Mouse (Mus musculus): Measurements from ENCODE around the gene Taf1d. TPM values are rescaled to one million over a fixed set of nuclear protein-coding genes. Genes with fewer than 3 reads are reported as not detected.

The Taf1d gene
- polyA plus RNA-seq (2014; fragmentation: Nextera tagmentation; extraction: Ambion mirVana), result 56.3 and 64.0 TPM in 2 replicates

GRCm38 (mm10) chr9:15305503-15306397 lies at the start of gene Taf1d:
Gene Taf1d (plus strand): TSS chr9:15306214.
- no peaks in the 10 kb centered on the region for H3K9me3 ChIP-seq (ENCODE audit: control insufficient read depth, low read length)
- peak within 1 kb of the TSS; percentile 77 for H3K4me2 ChIP-seq (replicated peaks; ENCODE audit: low read depth, low read length)
- ATAC-seq (ENCODE audit: low FRiP score) (peak; percentile 99), DNase-seq (ENCODE audit: low spot score) (peak; percentile 97)
- peak within 1 kb of the TSS; percentile 87 for H3K4me3 ChIP-seq (ENCODE audit: low read depth, low read length)
- no peaks in the 10 kb centered on the region for H3K27me3 ChIP-seq (ENCODE audit: control insufficient read depth, insufficient read depth, low read length)
- peak within 1 kb of the TSS; percentile 94 for H3K9ac ChIP-seq (ENCODE audit: low read depth, low read length)
- H3K27ac ChIP-seq (ENCODE audit: low read depth, low read length), result peak within 1 kb of the TSS; percentile 87
- peaks cover 6% of the 10 kb centered on the region; the same call in 1 of the 2 replicates for H3K36me3 ChIP-seq (ENCODE audit: control insufficient read depth, insufficient read depth, low read length)
- no peaks in the 10 kb centered on the region; the same call in 1 of the 2 replicates for H3K4me1 ChIP-seq (replicated peaks; ENCODE audit: control insufficient read depth, insufficient read depth, low read length)
- WGBS, result 13% methylated on average over 45 of the region's 45 CpGs

DNA sequence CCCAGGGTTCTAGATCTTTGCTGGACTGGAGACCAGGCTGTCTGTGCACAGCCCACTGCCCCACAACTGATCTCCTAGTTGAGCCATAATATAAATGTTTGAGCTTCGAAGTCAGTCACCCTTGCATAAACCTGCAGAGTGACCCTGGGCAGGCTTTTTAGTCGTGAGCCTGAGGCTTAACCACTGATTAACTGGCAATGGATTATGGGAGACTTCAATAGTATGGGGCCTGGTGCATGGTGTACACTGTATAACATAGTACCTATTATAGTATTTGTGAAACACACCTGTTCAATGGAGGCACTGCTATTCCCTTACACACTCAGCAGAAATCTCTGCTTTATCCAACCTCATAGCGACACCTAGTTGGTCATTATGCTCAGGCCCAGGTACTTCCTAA lies 49.8 kb upstream of the Taf1d start:
- Histone ChIP-seq H3K4me3 (ENCODE audit: low read depth, low read length) (no peak overlapping the region), H3K9ac (ENCODE audit: low read depth, low read length) (no peak overlapping the region), H3K27ac (ENCODE audit: low read depth, low read length) (no peak overlapping the region), H3K4me1 (replicated peaks; ENCODE audit: control insufficient read depth, insufficient read depth, low read length) (no peaks in the 10 kb centered on the region), H3K36me3 (ENCODE audit: control insufficient read depth, insufficient read depth, low read length) (no peaks in the 10 kb centered on the region), H3K9me3 (ENCODE audit: control insufficient read depth, low read length) (no peaks in the 10 kb centered on the region), H3K27me3 (ENCODE audit: control insufficient read depth, insufficient read depth, low read length) (no peaks in the 10 kb centered on the region), H3K4me2 (replicated peaks; ENCODE audit: low read depth, low read length) (no peak overlapping the region)
- DNase-seq (ENCODE audit: low spot score) (no peak), ATAC-seq (ENCODE audit: low FRiP score) (no peak)
- 80% methylated on average over 3 of the region's 3 CpGs for whole genome bisulfite sequencing

DNA sequence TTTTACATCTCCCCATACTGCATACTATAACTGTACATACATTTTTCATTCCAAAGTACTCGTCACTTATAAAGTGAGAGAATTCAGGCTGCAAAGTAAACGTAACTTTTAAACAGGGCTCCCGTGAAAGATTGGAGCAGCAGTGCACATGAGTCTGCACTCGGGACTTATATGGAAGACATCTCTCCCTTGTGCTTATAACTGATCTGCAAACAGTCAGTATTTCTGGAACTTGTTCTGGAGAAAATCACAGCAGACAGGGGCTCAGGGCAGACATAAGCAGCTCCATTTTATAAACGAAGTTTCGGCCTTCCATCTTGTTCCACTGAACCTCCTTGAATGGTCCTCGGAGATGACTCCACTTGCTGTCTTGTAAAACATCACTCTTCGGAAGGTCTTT lies 44.0 kb upstream of the Taf1d start:
- Histone ChIP-seq H3K36me3 (ENCODE audit: control insufficient read depth, insufficient read depth, low read length) (peaks cover 12% of the 10 kb centered on the region; the same call in 1 of the 2 replicates), H3K4me2 (replicated peaks; ENCODE audit: low read depth, low read length) (no peak overlapping the region), H3K4me1 (replicated peaks; ENCODE audit: control insufficient read depth, insufficient read depth, low read length) (no peaks in the 10 kb centered on the region), H3K27me3 (ENCODE audit: control insufficient read depth, insufficient read depth, low read length) (no peaks in the 10 kb centered on the region), H3K9me3 (ENCODE audit: control insufficient read depth, low read length) (no peaks in the 10 kb centered on the region), H3K27ac (ENCODE audit: low read depth, low read length) (no peak overlapping the region), H3K4me3 (ENCODE audit: low read depth, low read length) (no peak overlapping the region), H3K9ac (ENCODE audit: low read depth, low read length) (no peak overlapping the region)
- 95% methylated on average over 8 of the region's 8 CpGs for WGBS
- DNase-seq (ENCODE audit: low spot score), result no peak
- ATAC-seq (ENCODE audit: low FRiP score), result no peak

DNA sequence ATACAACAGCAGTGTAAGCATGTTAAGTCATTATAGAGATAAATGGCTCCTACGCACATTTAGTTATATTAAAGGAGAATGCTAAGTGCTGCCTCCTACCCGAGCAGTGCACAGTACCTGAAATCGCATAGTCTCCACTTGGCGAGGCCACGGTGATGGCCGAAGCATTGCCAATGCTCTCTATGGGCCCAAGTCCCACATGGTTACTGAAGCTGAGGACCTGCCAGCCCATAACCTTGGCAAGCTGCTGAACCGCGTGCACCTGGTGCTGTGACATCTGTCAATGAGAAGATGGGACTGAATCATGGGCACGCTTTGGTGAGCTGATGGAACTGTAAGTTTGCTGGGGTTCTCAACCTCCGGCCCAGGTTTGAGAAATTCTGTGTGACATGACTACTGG lies 42.5 kb upstream of the Taf1d start:
- Histone ChIP-seq H3K9ac (ENCODE audit: low read depth, low read length) (no peak overlapping the region), H3K27ac (ENCODE audit: low read depth, low read length) (no peak overlapping the region), H3K36me3 (ENCODE audit: control insufficient read depth, insufficient read depth, low read length) (peaks cover 12% of the 10 kb centered on the region; the same call in 1 of the 2 replicates), H3K4me1 (replicated peaks; ENCODE audit: control insufficient read depth, insufficient read depth, low read length) (no peaks in the 10 kb centered on the region), H3K4me2 (replicated peaks; ENCODE audit: low read depth, low read length) (no peak overlapping the region), H3K4me3 (ENCODE audit: low read depth, low read length) (no peak overlapping the region), H3K27me3 (ENCODE audit: control insufficient read depth, insufficient read depth, low read length) (no peaks in the 10 kb centered on the region), H3K9me3 (ENCODE audit: control insufficient read depth, low read length) (no peaks in the 10 kb centered on the region)
- DNase-seq (ENCODE audit: low spot score) (no peak), ATAC-seq (ENCODE audit: low FRiP score) (no peak)
- 96% methylated on average over 10 of the region's 10 CpGs for WGBS

DNA sequence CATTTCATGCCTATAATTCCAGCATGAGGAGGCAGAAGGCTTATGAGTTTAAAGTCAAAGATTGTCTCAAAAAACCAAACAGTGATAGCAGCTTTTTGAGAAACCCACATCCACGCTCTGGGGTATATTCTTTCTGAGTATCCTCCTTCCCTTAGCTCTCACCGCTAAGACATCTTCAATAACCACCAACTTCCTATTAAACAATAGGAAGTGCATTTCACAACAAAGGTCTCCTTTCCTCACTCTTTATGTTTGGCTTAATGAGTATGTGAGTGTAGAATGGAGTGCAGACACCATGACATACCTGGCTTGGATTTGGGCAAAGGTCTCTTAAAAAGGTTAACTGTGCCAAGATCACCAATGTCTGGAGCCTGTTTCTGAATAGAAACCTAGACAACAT lies 32.0 kb upstream of the Taf1d start:
- no peaks in the 10 kb centered on the region for H3K27me3 ChIP-seq (ENCODE audit: control insufficient read depth, insufficient read depth, low read length)
- WGBS, result 92% methylated on average over 2 of the region's 2 CpGs
- H3K4me3 ChIP-seq (ENCODE audit: low read depth, low read length), result no peak overlapping the region
- H3K4me1 ChIP-seq (replicated peaks; ENCODE audit: control insufficient read depth, insufficient read depth, low read length), result no peaks in the 10 kb centered on the region
- ATAC-seq (ENCODE audit: low FRiP score) (no peak), DNase-seq (ENCODE audit: low spot score) (no peak)
- no peak overlapping the region for H3K4me2 ChIP-seq (replicated peaks; ENCODE audit: low read depth, low read length)
- no peaks in the 10 kb centered on the region for H3K9me3 ChIP-seq (ENCODE audit: control insufficient read depth, low read length)
- no peak overlapping the region for H3K27ac ChIP-seq (ENCODE audit: low read depth, low read length)
- no peak overlapping the region for H3K9ac ChIP-seq (ENCODE audit: low read depth, low read length)
- H3K36me3 ChIP-seq (ENCODE audit: control insufficient read depth, insufficient read depth, low read length), result peaks cover 7% of the 10 kb centered on the region; the same call in 1 of the 2 replicates

GRCm38 (mm10) chr9:15276855-15277254 lies 29.2 kb upstream of the Taf1d start:
- Histone ChIP-seq H3K9ac (ENCODE audit: low read depth, low read length) (no peak overlapping the region), H3K27me3 (ENCODE audit: control insufficient read depth, insufficient read depth, low read length) (no peaks in the 10 kb centered on the region), H3K4me1 (replicated peaks; ENCODE audit: control insufficient read depth, insufficient read depth, low read length) (0 out of 2 replicates have a peak, but pooled peaks cover 3% of the 10 kb centered on the region), H3K4me3 (ENCODE audit: low read depth, low read length) (no peak overlapping the region), H3K27ac (ENCODE audit: low read depth, low read length) (no peak overlapping the region), H3K4me2 (replicated peaks; ENCODE audit: low read depth, low read length) (no peak overlapping the region), H3K9me3 (ENCODE audit: control insufficient read depth, low read length) (no peaks in the 10 kb centered on the region), H3K36me3 (ENCODE audit: control insufficient read depth, insufficient read depth, low read length) (peaks cover 7% of the 10 kb centered on the region; the same call in 1 of the 2 replicates)
- WGBS, result 95% methylated on average over 4 of the region's 4 CpGs
- ATAC-seq (ENCODE audit: low FRiP score) (no peak), DNase-seq (ENCODE audit: low spot score) (no peak)

GRCm38 (mm10) chr9:15278343-15278742 lies 27.7 kb upstream of the Taf1d start:
- WGBS, result 93% methylated on average over 3 of the region's 3 CpGs
- Histone ChIP-seq H3K9me3 (ENCODE audit: control insufficient read depth, low read length) (no peaks in the 10 kb centered on the region), H3K4me2 (replicated peaks; ENCODE audit: low read depth, low read length) (no peak overlapping the region), H3K27me3 (ENCODE audit: control insufficient read depth, insufficient read depth, low read length) (no peaks in the 10 kb centered on the region), H3K4me1 (replicated peaks; ENCODE audit: control insufficient read depth, insufficient read depth, low read length) (0 out of 2 replicates have a peak, but pooled peaks cover 3% of the 10 kb centered on the region), H3K36me3 (ENCODE audit: control insufficient read depth, insufficient read depth, low read length) (0 out of 2 replicates have a peak, but pooled peaks cover 2% of the 10 kb centered on the region), H3K4me3 (ENCODE audit: low read depth, low read length) (no peak overlapping the region), H3K27ac (ENCODE audit: low read depth, low read length) (no peak overlapping the region), H3K9ac (ENCODE audit: low read depth, low read length) (no peak overlapping the region)
- ATAC-seq (ENCODE audit: low FRiP score) (no peak), DNase-seq (ENCODE audit: low spot score) (no peak)

DNA sequence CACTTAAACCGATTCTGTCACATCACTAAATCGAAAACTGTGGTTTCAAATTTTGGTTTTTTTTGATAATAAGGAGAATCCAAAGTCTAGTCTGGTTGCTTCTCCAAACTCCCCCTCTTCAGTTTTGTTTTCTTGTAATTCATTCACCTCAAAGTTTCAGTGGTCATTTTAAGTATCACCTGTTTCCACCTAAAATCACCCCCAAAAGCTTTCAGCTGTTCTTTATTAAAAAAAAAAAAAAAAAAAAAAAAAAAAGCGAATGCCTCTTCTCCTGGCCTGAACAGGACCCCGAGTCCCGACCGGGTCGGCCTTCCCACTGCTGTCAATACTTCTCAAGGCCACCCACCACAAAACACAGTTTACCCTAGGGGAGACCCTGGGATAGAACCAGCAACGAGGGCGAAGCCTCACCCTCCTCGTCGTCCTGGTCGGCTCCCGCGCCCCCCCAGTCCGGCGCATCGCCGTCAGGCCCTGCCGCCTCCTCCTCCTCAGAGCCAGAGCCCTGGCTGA lies 26.8 kb upstream of the Taf1d start:
- H3K27me3 ChIP-seq (ENCODE audit: control insufficient read depth, insufficient read depth, low read length), result no peaks in the 10 kb centered on the region
- DNase-seq (ENCODE audit: low spot score) (no peak), ATAC-seq (ENCODE audit: low FRiP score) (no peak; the same call in 1 of the 2 replicates)
- WGBS, result 10% methylated on average over 19 of the region's 19 CpGs
- 0 out of 2 replicates have a peak, but pooled peaks cover 3% of the 10 kb centered on the region for H3K4me1 ChIP-seq (replicated peaks; ENCODE audit: control insufficient read depth, insufficient read depth, low read length)
- no peaks in the 10 kb centered on the region for H3K36me3 ChIP-seq (ENCODE audit: control insufficient read depth, insufficient read depth, low read length)
- no peaks in the 10 kb centered on the region for H3K9me3 ChIP-seq (ENCODE audit: control insufficient read depth, low read length)
- peak overlapping the region; percentile 79 for H3K27ac ChIP-seq (ENCODE audit: low read depth, low read length)
- H3K4me2 ChIP-seq (replicated peaks; ENCODE audit: low read depth, low read length), result peak overlapping the region; percentile 42
- peak overlapping the region; percentile 97 for H3K9ac ChIP-seq (ENCODE audit: low read depth, low read length)
- H3K4me3 ChIP-seq (ENCODE audit: low read depth, low read length), result peak overlapping the region; percentile 97
